Mouse (Mus musculus) hindbrain, postnatal 0 days (tissue): ENCODE results near the gene Trip6. TPM values are rescaled to one million over a fixed set of nuclear protein-coding genes. Genes with fewer than 3 reads are reported as not detected.

ENCODE experiments used
- ATAC-seq: fragments of 200-750 bp; cut with Nextera tagmentation; 2 replicates; pipeline ENCODE4 v1.8.0; 2017; ENCODE audit warnings: mild to moderate bottlenecking, moderate TSS enrichment, moderate library complexity
- DNase-seq: peaks from one replicate; pipeline ENCODE4 v3.0.0-alpha.2; 2015; ENCODE audit warnings: low spot score
- H3K27ac ChIP-seq: fragments of 300-500 bp; sonication (generic); 2 replicates; pipeline ENCODE4 v1.5.1; 2014; ENCODE audit warnings: mild to moderate bottlenecking
- H3K27me3 ChIP-seq: fragments of 300-500 bp; sonication (generic); 2 replicates; pipeline ENCODE4 v1.6.1; 2014; ENCODE audit warnings: low read length, mixed read lengths; ENCODE audit not compliant: insufficient read depth
- H3K36me3 ChIP-seq: fragments of 300-500 bp; sonication (generic); 2 replicates; pipeline ENCODE4 v1.6.1; 2014; ENCODE audit warnings: low read length, mixed read lengths; ENCODE audit not compliant: insufficient read depth
- H3K4me1 ChIP-seq: fragments of 300-500 bp; sonication (generic); 2 replicates; pipeline ENCODE4 v1.6.1; 2014; ENCODE audit warnings: antibody characterized with exemption, low read length, mixed read lengths; ENCODE audit not compliant: insufficient read depth
- H3K4me2 ChIP-seq: fragments of 300-500 bp; sonication (generic); 2 replicates; pipeline ENCODE4 v1.6.1; 2014; ENCODE audit warnings: low read depth, mild to moderate bottlenecking, low read length, moderate library complexity, mixed read lengths
- H3K4me3 ChIP-seq: fragments of 300-500 bp; sonication (generic); 2 replicates; pipeline ENCODE4 v1.5.1; 2014; ENCODE audit warnings: low read length
- H3K9ac ChIP-seq: fragments of 300-500 bp; sonication (generic); replicated peaks from 2 replicates; pipeline ENCODE4 v1.6.1; 2014; ENCODE audit warnings: mild to moderate bottlenecking, low read length, moderate library complexity, mixed read lengths
- H3K9me3 ChIP-seq: fragments of 300-500 bp; sonication (generic); 2 replicates; pipeline ENCODE4 v1.6.1; 2016; ENCODE audit warnings: low read length, mixed read lengths
- CTCF ChIP-seq: IDR thresholded peaks from 2 replicates; pipeline ENCODE4 v1.5.1; 2016; ENCODE audit warnings: antibody characterized with exemption, control low read depth, low read depth
- WGBS: fragments of 180-500 bp; shearing (Covaris S2); extraction: QIAGEN DNeasy Blood & Tissue Kit; methylation state at CpG from one replicate; pipeline ENCODE4 v1.1.7; 2014; 5-methylcytosine and 5-hydroxymethylcytosine counted together
- polyA plus RNA-seq: library from polyadenylated mRNA; unstranded; fragments of >200 nt; fragmentation: Nextera tagmentation; extraction: Ambion mirVana; gene quantifications from 2 replicates; pipeline ENCODE4 v1.2.1, GENCODE M21; 2015
- total RNA-seq: library from RNA; depleted of rRNA; stranded (reverse); fragments of >200 nt; gene quantifications from 2 replicates; pipeline ENCODE4 v1.2.3, GENCODE M21; 2014

The Trip6 gene
- total and polyA plus RNA-seq, 2 experiments from 2014 or later: 15.0 to 15.5 TPM

DNA sequence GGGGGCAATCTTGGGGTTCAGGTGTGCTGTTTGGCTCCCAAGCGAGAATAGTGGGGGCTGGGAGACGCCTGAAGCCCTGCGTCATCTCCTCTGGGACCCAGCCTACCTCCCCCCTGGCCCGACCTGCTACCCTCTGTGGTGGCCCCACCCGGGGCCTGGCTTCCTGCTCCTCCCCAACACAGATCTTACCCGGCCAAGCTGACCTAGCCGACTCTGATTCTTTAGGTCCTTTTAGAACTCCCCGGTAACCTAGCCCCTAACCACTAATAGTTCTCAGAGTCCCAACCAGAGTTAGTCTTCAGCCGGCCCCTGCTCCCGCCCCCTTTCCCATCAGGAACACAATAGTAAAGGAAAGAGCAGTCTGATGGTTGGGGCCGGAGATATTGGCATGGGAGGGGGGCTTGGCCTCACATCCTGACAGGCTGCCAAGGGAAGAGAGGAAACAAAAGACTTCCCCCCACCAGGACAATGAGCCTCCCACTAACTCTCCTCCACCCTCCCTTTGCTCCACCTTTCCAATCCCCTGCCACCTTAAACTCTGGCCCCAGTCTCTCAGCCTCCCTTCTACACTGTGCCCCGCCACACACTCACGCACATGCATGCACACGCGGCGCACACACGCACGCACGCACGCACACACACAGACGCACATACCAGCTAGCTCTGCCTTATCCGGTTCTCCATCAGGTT is 25.2 kb upstream of the Trip6 start:
- Histone ChIP-seq H3K4me1 (peaks cover 9% of the 10 kb centered on the region), H3K27me3 (no peaks in the 10 kb centered on the region), H3K9me3 (0 out of 2 replicates have a peak, but pooled peaks cover 2% of the 10 kb centered on the region), H3K9ac (peak overlapping the region; percentile 56), H3K4me2 (peak overlapping the region; percentile 67), H3K27ac (peak overlapping the region; percentile 70), H3K36me3 (no peaks in the 10 kb centered on the region), H3K4me3 (peak overlapping the region; percentile 40)
- WGBS: 1% methylated on average over 22 of the region's 22 CpGs
- DNase-seq: peak; percentile 64
- ATAC-seq: peak; percentile 68
- TF ChIP-seq CTCF: no peak

GRCm38 (mm10) chr5:137338663-137339289 is 24.6 kb upstream of the Trip6 start:
- H3K9ac ChIP-seq: peak overlapping the region; percentile 56
- H3K4me1 ChIP-seq: peaks cover 9% of the 10 kb centered on the region
- no peak for TF ChIP-seq CTCF
- no peaks in the 10 kb centered on the region for H3K27me3 ChIP-seq
- WGBS: 3% methylated on average over 11 of the region's 11 CpGs
- H3K9me3 ChIP-seq: 0 out of 2 replicates have a peak, but pooled peaks cover 1% of the 10 kb centered on the region
- peak; percentile 66 for DNase-seq
- peak overlapping the region; percentile 40 for H3K4me3 ChIP-seq
- peak overlapping the region; percentile 67 for H3K4me2 ChIP-seq
- ATAC-seq: peak; percentile 36
- no peaks in the 10 kb centered on the region for H3K36me3 ChIP-seq
- peak overlapping the region; percentile 70 for H3K27ac ChIP-seq

GRCm38 (mm10) chr5:137338256-137338655 is 24.1 kb upstream of the Trip6 start:
- Histone ChIP-seq H3K4me2 (peak overlapping the region; percentile 67), H3K9ac (peak overlapping the region; percentile 56), H3K9me3 (no peaks in the 10 kb centered on the region), H3K36me3 (no peaks in the 10 kb centered on the region), H3K27ac (peak overlapping the region; percentile 70), H3K4me1 (peaks cover 9% of the 10 kb centered on the region), H3K4me3 (peak overlapping the region; percentile 40), H3K27me3 (no peaks in the 10 kb centered on the region)
- WGBS: under 1% methylated on average over 19 of the region's 19 CpGs
- DNase-seq: peak; percentile 97
- ATAC-seq: peak; percentile 87
- TF ChIP-seq CTCF: no peak

- no peak overlapping the region for H3K9ac ChIP-seq
- no peak overlapping the region for H3K27ac ChIP-seq
- H3K4me2 ChIP-seq: no peak overlapping the region
- no peaks in the 10 kb centered on the region for H3K9me3 ChIP-seq
- WGBS: 55% methylated on average over 8 of the region's 8 CpGs
- no peak overlapping the region for H3K4me3 ChIP-seq
- DNase-seq (no peak), ATAC-seq (no peak)
- H3K27me3 ChIP-seq: no peaks in the 10 kb centered on the region
- no peaks in the 10 kb centered on the region for H3K36me3 ChIP-seq
- TF ChIP-seq CTCF: no peak
- peaks cover 9% of the 10 kb centered on the region for H3K4me1 ChIP-seq
Observed at GRCm38 (mm10) chr5:137337190-137337589, 23.0 kb upstream of the Trip6 start.

DNA sequence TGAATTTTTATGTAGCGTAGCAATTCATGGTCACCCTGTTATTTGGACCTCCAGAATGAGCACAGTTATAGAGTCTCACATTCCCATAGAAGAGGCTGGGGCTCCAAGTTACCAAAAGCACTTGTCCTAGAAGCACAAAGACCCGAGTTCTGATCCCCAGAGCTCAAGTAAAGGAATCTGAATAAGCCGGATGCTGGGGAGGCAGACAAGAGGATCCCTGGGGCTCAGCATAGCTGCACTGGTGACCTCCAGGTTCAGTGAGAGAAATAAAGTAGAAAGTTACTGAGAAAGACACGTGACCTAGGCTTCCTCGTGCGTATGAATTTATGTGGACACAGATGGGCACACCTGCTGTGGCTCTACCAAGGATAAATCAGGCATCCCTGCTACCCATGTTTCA is 20.9 kb upstream of the Trip6 start:
- TF ChIP-seq CTCF: no peak
- Histone ChIP-seq H3K9ac (no peak overlapping the region), H3K27me3 (no peaks in the 10 kb centered on the region), H3K4me2 (no peak overlapping the region), H3K4me1 (peaks cover 9% of the 10 kb centered on the region), H3K36me3 (no peaks in the 10 kb centered on the region), H3K9me3 (no peaks in the 10 kb centered on the region), H3K27ac (no peak overlapping the region), H3K4me3 (no peak overlapping the region)
- DNase-seq: no peak
- ATAC-seq: no peak
- WGBS: 69% methylated on average over 6 of the region's 6 CpGs

DNA sequence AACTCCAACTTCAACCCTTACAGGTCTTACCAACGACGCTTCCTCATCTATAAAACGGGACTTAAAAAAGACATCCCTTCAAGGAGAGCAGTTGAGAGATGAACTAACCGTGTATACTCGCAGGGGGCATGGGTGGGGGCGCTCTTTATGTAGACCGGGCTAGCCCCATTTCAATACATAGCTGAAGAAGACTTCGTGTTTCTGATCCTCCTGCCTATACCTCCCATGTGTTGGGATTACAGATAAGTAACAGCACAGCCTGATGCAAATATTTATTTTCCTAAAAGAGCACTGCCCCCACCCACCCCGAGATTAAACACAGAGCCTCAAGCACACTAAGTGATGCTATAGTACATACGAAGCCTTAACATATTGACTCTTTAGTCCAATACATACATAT is 20.1 kb upstream of the Trip6 start:
- Histone ChIP-seq H3K4me3 (0 out of 2 replicates have a peak overlapping the region, but pooled peaks have one; percentile 58), H3K9me3 (no peaks in the 10 kb centered on the region), H3K4me1 (peaks cover 5% of the 10 kb centered on the region), H3K4me2 (peak overlapping the region; percentile 95; the same call in 1 of the 2 replicates), H3K27me3 (no peaks in the 10 kb centered on the region), H3K27ac (no peak overlapping the region), H3K36me3 (no peaks in the 10 kb centered on the region), H3K9ac (no peak overlapping the region)
- 55% methylated on average over 10 of the region's 10 CpGs for WGBS
- DNase-seq: no peak
- no peak for ATAC-seq
- TF ChIP-seq CTCF: no peak
